Mouse (Mus musculus) bone marrow macrophage, adult 2 months (primary cell): Measurements from ENCODE around the gene Zfp385a.

ENCODE experiments used
- CTCF ChIP-seq: IDR thresholded peaks from 2 replicates; pipeline ENCODE4 v1.5.1; 2012; ENCODE audit warnings: low read depth, mild to moderate bottlenecking, low read length, moderate library complexity
- POLR2A ChIP-seq: IDR thresholded peaks from 2 replicates; pipeline ENCODE4 v1.6.1; 2012; ENCODE audit warnings: mild to moderate bottlenecking, low read depth, low read length, borderline replicate concordance

DNA sequence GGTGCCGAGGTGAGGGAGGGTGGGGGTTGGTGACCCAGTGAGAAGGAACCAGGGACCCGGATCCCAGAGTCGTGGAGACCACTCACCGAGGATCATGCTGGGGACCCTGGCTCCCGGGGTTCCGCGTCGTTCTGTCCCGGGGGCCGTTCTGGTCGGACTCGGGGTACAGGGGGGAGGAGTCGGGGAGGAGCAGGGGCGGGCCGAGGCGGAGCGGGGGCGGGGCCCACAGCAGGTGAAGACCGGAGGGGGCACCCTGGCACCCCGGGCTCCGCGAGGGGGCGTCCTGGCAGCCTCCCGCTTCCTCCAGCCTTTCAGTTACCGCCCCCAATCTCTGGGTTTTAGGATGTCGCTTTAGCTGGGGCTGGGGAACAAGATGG, at the start of gene Zfp385a:
- TF ChIP-seq POLR2A = no peak
- 0 out of 2 replicates have a peak, but pooled peaks have one; percentile 34 for TF ChIP-seq CTCF
